Mouse (Mus musculus) ES-Bruce4 (cell line): ENCODE data around the gene Rasgef1b.

Source experiments
- CTCF ChIP-seq: IDR thresholded peaks from one replicate; pipeline ENCODE4 v1.8.1; 2011; ENCODE audit warnings: low read depth, low read length
- EP300 ChIP-seq: IDR thresholded peaks from 2 replicates; pipeline ENCODE4 v1.6.1; 2011; ENCODE audit warnings: low read depth, low read length; ENCODE audit not compliant: insufficient read depth
- POLR2A ChIP-seq: IDR thresholded peaks from one replicate; pipeline ENCODE4 v1.8.1; 2011; ENCODE audit warnings: low read length; ENCODE audit not compliant: insufficient read depth

- TF ChIP-seq POLR2A (no peak), EP300 (no peak), CTCF (no peak)
These were observed 258.3 kb downstream of the Rasgef1b start for GRCm38 (mm10) chr5:99470613-99471012.
